Mouse (Mus musculus): ENCODE results near the gene Ghr. TPM values are rescaled to one million over a fixed set of nuclear protein-coding genes. Genes with fewer than 3 reads are reported as not detected.

The Ghr gene
- polyA plus RNA-seq (2014; fragmentation: Illumina TruSeq; extraction: RNeasy Lipid Tissue Mini Kit (QIAGEN cat#74804); ENCODE audit: low read depth, low replicate concordance) = 383 TPM

DNA sequence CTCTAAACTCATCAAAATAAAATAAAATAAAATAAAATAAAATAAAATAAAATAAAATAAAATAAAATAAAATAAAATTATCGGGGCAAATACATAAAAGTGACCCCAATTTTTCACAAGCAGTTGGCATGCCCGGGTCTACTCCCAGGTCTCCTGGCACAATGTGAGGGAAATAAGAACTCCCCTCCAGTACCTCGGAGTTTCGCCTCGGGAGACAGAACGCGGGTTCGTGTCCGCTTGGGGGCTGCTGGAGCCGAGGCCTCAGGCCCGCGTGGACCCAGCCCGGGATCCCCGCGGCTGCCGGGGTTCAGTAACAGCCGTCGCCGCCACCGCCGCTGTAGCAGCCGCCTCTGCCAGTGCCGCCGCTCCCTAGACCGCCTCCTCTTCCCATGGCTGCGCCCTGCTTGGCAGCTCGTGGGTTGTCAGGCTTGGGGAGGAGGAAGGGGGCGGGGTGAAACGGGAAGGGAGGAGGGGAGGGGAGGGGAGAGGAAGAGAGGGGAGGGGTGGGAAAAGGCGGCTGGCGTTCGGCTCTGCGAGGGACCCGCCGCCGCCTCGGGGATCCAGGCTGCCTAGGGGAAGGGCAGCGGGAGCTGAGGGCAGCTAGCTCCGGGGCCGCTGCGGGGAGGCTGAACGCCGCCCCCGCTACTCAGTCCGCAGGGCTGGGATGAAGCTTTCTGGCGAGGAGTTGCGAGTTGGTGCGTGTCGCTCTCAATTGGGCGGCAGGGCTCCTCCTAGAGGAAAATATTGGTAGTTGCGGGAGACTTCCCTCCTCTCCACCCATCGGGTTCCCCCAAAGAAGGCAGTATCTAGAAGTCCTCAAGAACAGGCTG is at the start of gene Ghr:
Gene Ghr (minus strand): TSS at position 686 of the 830 bp plus-strand sequence.

GRCm38 (mm10) chr15:3303426-3303825 is 279.9 kb downstream of the Ghr start, which contains the start of gene Ccdc152:
Gene Ccdc152 (minus strand): TSS chr15:3303526.

GRCm38 (mm10) chr15:3268247-3268646 is 315.0 kb downstream of the Ghr start, which contains the start of gene Selenop:
Gene Selenop (plus strand): TSS chr15:3268547.

Measured in adipose tissue, adult 10 weeks (tissue).